Mouse (Mus musculus) ovary, adult 18-20 months (tissue): ENCODE data around the gene Lmtk3.

Experiments
- DNase-seq: peaks from one replicate; pipeline ENCODE4 v3.0.0; 2022; ENCODE audit warnings: low spot score, mixed read lengths

The Lmtk3 gene

GRCm38 (mm10) chr7:45783511-45784091, at the start of gene Lmtk3:
Gene Lmtk3, plus strand, starts transcription at chr7:45783738.
- no peak for DNase-seq

GRCm38 (mm10) chr7:45739162-45739763, 44.3 kb upstream of the Lmtk3 start:
- peak; percentile 56 for DNase-seq

- no peak for DNase-seq
Observed at GRCm38 (mm10) chr7:45739820-45740219, 43.7 kb upstream of the Lmtk3 start.

GRCm38 (mm10) chr7:45741308-45741707, 42.2 kb upstream of the Lmtk3 start:
- DNase-seq = no peak

GRCm38 (mm10) chr7:45741777-45742176, 41.8 kb upstream of the Lmtk3 start:
- no peak for DNase-seq

- no peak for DNase-seq
Observed at GRCm38 (mm10) chr7:45742338-45742737, 41.2 kb upstream of the Lmtk3 start.

- no peak for DNase-seq
Observed at GRCm38 (mm10) chr7:45744387-45744786, 39.2 kb upstream of the Lmtk3 start.

- DNase-seq = no peak
Observed at GRCm38 (mm10) chr7:45746518-45746917, 37.0 kb upstream of the Lmtk3 start.

GRCm38 (mm10) chr7:45747450-45747849, 36.1 kb upstream of the Lmtk3 start:
- DNase-seq = no peak

GRCm38 (mm10) chr7:45748110-45748509, 35.4 kb upstream of the Lmtk3 start:
- DNase-seq = no peak

- DNase-seq = no peak
Observed at GRCm38 (mm10) chr7:45749401-45749800, 34.1 kb upstream of the Lmtk3 start.

GRCm38 (mm10) chr7:45750162-45750561, 33.4 kb upstream of the Lmtk3 start:
- no peak for DNase-seq

GRCm38 (mm10) chr7:45755703-45756102, 27.8 kb upstream of the Lmtk3 start:
- DNase-seq = no peak

- DNase-seq = no peak
Observed at GRCm38 (mm10) chr7:45759400-45759799, 24.1 kb upstream of the Lmtk3 start.

- no peak for DNase-seq
Observed at GRCm38 (mm10) chr7:45760151-45760550, 23.4 kb upstream of the Lmtk3 start.

GRCm38 (mm10) chr7:45765995-45766394, 17.5 kb upstream of the Lmtk3 start:
- no peak for DNase-seq

GRCm38 (mm10) chr7:45766764-45767163, 16.8 kb upstream of the Lmtk3 start:
- DNase-seq = no peak

- DNase-seq = no peak
Observed at GRCm38 (mm10) chr7:45767500-45767899, 16.0 kb upstream of the Lmtk3 start.

GRCm38 (mm10) chr7:45770427-45771082, 13.0 kb upstream of the Lmtk3 start:
- no peak for DNase-seq

GRCm38 (mm10) chr7:45771101-45771500, 12.4 kb upstream of the Lmtk3 start:
- no peak for DNase-seq

GRCm38 (mm10) chr7:45775237-45775636, 8.3 kb upstream of the Lmtk3 start:
- DNase-seq = no peak

GRCm38 (mm10) chr7:45779081-45779641, 4.4 kb upstream of the Lmtk3 start:
- DNase-seq = no peak

- no peak for DNase-seq
Observed at GRCm38 (mm10) chr7:45782271-45782670, 1.3 kb upstream of the Lmtk3 start.
